Mouse (Mus musculus) stomach, adult 2 months (tissue): Measurements from ENCODE around the gene Gnaq. TPM values are rescaled to one million over a fixed set of nuclear protein-coding genes. Genes with fewer than 3 reads are reported as not detected.

Source experiments
- polyA plus RNA-seq: library from polyadenylated mRNA; depleted of rRNA; stranded (reverse); fragments of >200 nt; gene quantifications from 2 replicates; pipeline ENCODE4 v1.2.3, GENCODE M21; 2012; rRNA removed

The Gnaq gene
- polyA plus RNA-seq: 4.2 and 4.4 TPM in 2 replicates

GRCm38 (mm10) chr19:16132791-16132864, at the start of gene Gnaq:
Gnaq (plus strand) TSS chr19:16132831.

GRCm38 (mm10) chr19:16435531-16436231, 303.1 kb downstream of the Gnaq start, which contains the start of gene Gna14:
Gna14 (plus strand) TSS chr19:16435762.

Other genes starting within 250 kb of the Gnaq start
- 1.9 and 2.0 TPM in 2 replicates for gene Psat1, start 185.5 kb upstream of the Gnaq start, polyA plus RNA-seq
- gene Cep78, start 147.8 kb upstream of the Gnaq start, polyA plus RNA-seq: 0.76 and 1.4 TPM in 2 replicates